Mouse (Mus musculus): ENCODE measurements at regions not wholly inside any gene's neighbourhood (a gene's known extent, or its start where the extent isn't known, plus 50 kb on each side); places are given as distances from the start of the nearest gene placed in this dataset.
A peak's percentile ranks its signal among the peaks of the same experiment; 100 is the strongest.

GRCm38 (mm10) chr11:111558302-111559140 is 492.6 kb downstream of the Kcnj2 start:
- DNase-seq (ENCODE audit: extremely low spot score in 1 of 2, low spot score in 1 of 2) = no peak

GRCm38 (mm10) chr11:111563171-111563570 is 497.2 kb downstream of the Kcnj2 start:
- DNase-seq (ENCODE audit: extremely low spot score in 1 of 2, low spot score in 1 of 2) = no peak

GRCm38 (mm10) chr11:111568041-111568440 is 502.1 kb downstream of the Kcnj2 start:
- no peak for DNase-seq (ENCODE audit: extremely low spot score in 1 of 2, low spot score in 1 of 2)

GRCm38 (mm10) chr11:111568876-111569275 is 502.9 kb downstream of the Kcnj2 start:
- no peak for DNase-seq (ENCODE audit: extremely low spot score in 1 of 2, low spot score in 1 of 2)

GRCm38 (mm10) chr11:111577883-111578282 is 511.9 kb downstream of the Kcnj2 start:
- no peak for DNase-seq (ENCODE audit: extremely low spot score in 1 of 2, low spot score in 1 of 2)

DNA sequence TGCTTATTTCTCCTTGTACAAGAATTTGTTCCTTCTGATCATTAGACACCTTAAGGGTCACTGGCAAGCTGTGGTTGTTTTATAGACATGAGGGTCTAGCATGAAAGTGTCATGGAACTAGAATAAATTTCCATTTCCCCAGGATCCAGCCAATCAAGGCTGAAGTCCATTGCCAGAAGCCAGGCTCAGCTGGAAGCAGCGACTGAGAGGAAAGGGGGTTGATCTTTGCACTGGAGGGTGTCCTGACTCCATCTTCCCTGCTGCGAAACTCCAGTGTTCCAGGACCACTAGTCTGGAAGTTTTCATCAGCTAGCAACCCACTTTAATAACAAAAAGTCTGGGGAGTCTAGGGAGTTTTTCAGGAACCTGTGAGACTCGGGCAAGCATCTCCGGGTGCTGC is 517.0 kb downstream of the Kcnj2 start:
- no peak for DNase-seq (ENCODE audit: extremely low spot score in 1 of 2, low spot score in 1 of 2)

DNA sequence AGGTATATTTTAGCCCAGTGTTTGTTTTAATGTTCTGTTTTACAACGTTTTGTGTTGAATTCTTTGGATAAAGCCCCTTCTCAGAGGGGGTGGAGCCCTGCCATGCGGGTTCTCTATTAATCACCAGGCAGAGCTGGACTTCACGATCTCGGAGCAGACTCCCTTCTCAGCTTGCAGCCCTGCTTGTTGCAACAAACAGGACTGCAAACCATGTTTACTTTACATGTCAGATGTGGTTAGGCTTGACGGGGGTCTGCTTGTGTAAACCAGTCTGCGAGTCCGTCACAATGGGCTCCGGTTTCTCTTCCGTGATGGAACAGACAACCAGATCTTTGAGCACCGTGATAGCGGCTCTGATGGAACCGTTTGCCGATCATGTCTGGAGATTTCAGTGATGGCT is 517.6 kb downstream of the Kcnj2 start:
- no peak for DNase-seq (ENCODE audit: extremely low spot score in 1 of 2, low spot score in 1 of 2)

GRCm38 (mm10) chr11:111599456-111599855 is 533.5 kb downstream of the Kcnj2 start:
- no peak for DNase-seq (ENCODE audit: extremely low spot score in 1 of 2, low spot score in 1 of 2)

DNA sequence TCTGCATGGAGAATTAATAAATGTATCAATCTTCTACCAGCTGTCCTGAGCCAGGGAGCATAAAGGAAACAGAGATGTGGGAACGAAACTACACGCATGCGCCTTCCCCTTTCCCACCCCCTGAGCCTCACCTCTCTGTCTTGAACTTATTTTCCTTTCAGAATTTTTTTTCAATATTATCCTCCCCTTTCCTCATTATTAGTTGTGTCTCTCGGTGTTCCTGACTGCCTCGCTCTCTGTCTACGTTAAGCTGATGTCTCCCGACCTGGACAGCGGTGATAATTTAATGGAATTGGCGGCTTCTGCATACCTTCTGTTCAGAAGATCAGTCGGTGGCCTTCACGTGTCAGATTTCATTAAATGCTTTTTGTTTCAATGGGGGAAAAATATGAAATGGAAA is 539.2 kb downstream of the Kcnj2 start:
- DNase-seq (ENCODE audit: extremely low spot score in 1 of 2, low spot score in 1 of 2) = no peak

DNA sequence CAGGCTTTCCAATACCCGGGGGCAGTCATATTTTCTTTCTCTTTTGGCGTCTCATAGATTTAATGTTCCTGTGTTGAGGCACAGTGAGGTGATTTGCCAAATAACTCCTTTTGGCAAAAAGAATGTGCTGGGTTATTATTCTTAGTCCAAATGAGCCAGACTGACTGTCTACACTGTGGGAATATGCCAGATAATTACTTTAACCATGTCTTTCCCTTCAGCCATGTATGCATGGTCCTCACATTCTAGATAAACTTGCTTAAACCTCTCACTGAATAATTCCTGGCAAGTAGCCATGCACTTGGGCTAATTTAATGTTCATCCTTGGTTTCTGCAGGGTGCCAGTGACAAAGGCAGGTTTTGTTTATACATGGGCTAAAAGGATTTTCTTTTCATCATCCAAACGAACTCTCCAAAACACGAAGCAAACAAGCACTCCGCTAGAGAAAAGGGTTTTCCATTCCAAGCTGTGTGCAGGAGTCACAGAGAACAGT is 544.6 kb downstream of the Kcnj2 start:
- no peak for DNase-seq (ENCODE audit: extremely low spot score in 1 of 2, low spot score in 1 of 2)

DNA sequence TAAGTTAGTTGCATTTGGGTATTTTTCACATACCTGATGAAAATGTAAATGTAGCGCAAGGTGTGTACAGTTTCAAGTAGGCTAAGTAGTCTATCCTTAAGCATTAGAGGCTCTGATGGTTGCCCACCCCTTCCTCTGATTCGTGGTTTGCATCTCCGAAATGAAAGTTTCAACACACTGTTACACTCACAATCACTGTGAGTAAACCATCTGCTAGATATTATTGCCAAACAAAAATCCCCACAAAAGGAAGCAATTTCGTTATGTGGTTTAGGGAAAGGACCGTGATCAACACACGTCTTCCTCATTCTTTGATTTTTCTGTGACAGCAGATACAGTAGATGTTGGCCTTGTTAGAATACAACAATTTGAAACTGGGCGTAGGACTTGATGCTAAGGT is 577.6 kb downstream of the Kcnj2 start:
- no peak for DNase-seq (ENCODE audit: extremely low spot score in 1 of 2, low spot score in 1 of 2)

DNA sequence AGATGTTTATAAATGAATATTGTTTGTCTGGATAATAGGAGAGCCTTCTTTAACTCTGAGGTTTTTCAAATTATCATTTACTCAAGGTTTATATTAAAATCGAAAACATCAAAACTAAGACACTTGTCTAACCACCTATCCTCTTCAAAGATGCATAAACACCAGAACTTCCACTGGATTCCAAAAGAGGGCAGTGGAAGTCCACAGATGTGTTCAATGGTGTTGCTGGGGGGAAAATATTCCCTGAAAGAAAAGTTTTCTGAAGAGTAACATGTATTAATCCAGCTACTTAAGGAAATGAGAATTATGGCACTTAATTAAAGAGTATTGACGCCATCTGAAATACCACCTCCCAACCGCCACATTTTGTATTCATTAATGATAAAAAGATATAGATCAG is 586.9 kb downstream of the Kcnj2 start:
- peak in 1 of 2 experiments; percentile 67 for DNase-seq (ENCODE audit: extremely low spot score in 1 of 2, low spot score in 1 of 2)

- no peak for DNase-seq (ENCODE audit: extremely low spot score in 1 of 2, low spot score in 1 of 2)
Observed at GRCm38 (mm10) chr11:111657778-111658177, 591.8 kb downstream of the Kcnj2 start.

DNA sequence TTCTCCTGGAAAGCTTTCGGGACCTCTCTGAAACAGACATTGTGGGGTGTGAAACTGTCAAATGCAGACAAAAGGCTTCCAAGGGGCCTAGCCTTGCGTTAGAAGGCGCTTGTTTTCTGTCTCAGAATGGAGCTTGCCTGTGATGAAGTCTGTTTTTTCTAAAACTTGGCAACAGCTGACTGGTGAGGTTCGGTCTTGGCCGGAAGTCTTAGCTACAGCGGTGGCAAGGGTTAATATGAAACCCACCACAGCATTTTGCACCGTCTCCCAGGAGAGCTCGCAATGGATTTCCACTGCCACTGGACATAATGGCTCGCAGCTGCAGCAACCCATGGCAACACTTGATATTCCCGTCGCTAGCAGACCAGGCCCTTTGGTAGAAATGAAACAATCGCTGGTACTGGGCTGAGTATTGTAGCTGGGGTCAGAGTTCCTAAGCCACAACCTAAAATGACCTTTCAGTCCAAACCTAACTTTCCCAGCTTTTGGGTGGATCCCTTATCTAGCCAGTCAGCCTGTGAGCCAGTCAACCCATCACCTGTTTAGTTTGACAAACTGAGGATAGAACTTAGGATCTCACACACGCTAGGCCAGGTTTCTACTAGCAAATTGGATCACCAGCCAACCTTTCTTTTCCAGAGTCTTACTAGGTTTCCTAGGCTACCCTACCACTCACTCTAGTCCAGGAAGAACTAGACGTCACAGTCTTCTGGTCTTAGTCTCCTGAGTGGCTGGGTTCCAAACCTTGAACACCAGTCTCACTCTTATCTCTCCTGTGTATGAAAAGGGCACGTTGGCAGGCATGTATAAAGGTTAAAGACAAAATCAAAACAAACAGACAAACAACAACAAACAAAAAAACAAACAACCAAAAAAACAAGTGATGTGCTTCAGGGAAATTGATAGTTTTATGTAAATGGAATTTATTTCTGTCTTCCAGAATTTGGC is 592.7 kb downstream of the Kcnj2 start:
- no peak for DNase-seq (ENCODE audit: extremely low spot score in 1 of 2, low spot score in 1 of 2)

DNA sequence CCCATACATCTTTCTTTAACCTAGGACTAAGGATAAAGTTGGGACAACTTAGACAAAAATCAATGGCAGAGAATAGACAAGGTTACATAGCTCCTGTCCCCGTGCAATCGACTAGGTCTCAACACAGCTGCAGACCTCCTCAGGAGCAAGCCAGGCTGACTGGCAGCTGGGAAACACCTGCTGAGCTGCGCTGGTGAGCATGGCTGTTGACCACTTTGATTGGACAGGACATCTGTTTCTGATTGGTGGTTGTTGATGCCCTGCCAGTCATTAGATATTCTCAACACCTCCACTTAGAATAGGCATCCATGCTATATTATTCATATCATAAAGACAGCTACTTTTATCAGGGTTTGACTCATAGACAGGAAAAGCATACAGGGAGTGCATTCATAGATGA is 597.3 kb downstream of the Kcnj2 start:
- DNase-seq (ENCODE audit: extremely low spot score in 1 of 2, low spot score in 1 of 2) = no peak

- no peak for DNase-seq (ENCODE audit: extremely low spot score in 1 of 2, low spot score in 1 of 2)
Observed at GRCm38 (mm10) chr11:111666336-111666735, 600.4 kb downstream of the Kcnj2 start.

GRCm38 (mm10) chr11:111671865-111672264 is 605.9 kb downstream of the Kcnj2 start:
- DNase-seq (ENCODE audit: extremely low spot score in 1 of 2, low spot score in 1 of 2) = no peak

GRCm38 (mm10) chr11:111675673-111676072 is 609.7 kb downstream of the Kcnj2 start:
- no peak for DNase-seq (ENCODE audit: extremely low spot score in 1 of 2, low spot score in 1 of 2)

- no peak for DNase-seq (ENCODE audit: extremely low spot score in 1 of 2, low spot score in 1 of 2)
Observed at GRCm38 (mm10) chr11:111682341-111682740, 616.4 kb downstream of the Kcnj2 start.

DNA sequence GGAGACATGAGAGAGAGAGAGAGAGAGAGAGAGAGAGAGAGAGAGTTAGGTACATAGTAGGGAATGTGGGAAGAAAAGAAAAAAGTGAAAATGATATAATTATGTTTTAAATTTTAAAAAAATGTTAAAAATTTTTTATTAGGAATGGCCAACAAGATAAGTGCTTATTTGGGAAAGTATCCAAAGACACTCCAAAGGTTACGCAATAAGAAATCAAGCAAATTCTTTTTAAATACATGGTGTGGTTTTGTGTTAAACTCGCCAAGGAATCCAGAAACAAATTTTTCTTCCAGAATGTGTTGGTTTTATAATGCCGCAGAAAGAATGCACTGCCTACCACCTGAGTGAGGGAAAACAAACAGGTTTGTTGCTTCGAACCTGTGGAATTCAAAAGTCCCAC is 617.9 kb downstream of the Kcnj2 start:
- no peak for DNase-seq (ENCODE audit: extremely low spot score in 1 of 2, low spot score in 1 of 2)

DNA sequence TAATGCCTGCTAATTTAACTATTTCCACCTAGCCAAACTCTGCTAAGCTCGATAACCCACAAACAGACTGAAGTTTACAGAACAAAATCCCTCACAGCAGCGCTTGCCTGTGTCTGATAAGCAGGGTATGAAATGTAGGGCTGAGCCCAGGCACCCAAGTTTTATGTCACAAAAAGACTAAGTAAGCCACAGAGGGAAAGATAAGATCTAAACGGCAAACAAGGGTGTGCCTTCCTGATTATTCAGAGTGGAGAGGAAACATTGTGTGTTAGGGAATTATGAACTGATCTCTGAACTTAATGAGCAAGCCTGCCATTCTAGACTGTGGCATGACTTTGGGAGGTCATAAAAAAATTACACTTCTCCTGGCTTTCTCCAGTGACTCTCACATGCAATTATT is 621.8 kb downstream of the Kcnj2 start:
- no peak for DNase-seq (ENCODE audit: extremely low spot score in 1 of 2, low spot score in 1 of 2)

All from frontal cortex, adult 2 months (tissue).